Mouse (Mus musculus) left cerebral cortex, postnatal 36 days (tissue): ENCODE data around the gene Arid4b. TPM values are rescaled to one million over a fixed set of nuclear protein-coding genes. Genes with fewer than 3 reads are reported as not detected.
A peak's percentile ranks its signal among the peaks of the same experiment; 100 is the strongest.
"Not testable (repeated sequence)": the region's sequence is repeated elsewhere in the genome, so short reads cannot be mapped to it uniquely, and the experiment has no call there.

Experiments
- DNase-seq, 2 experiments: peaks; one replicate each; pipeline ENCODE4 v3.0.0; 2021 to 2022; ENCODE audit warnings: low spot score in 2 of 2, mixed read lengths in 1 of 2
- intact Hi-C: fragments of 180-260 bp; cut with DNase I; formaldehyde crosslinking; loops from one replicate; pipeline ENCODE4 v1.15.1; 2025
- total RNA-seq, 2 experiments: library from RNA; stranded (reverse); gene quantifications; 2 replicates each; pipeline ENCODE4 v1.2.3; 2021

The Arid4b gene
- total RNA-seq: 10 to 100 TPM; 39.5 to 55.9 TPM

DNA sequence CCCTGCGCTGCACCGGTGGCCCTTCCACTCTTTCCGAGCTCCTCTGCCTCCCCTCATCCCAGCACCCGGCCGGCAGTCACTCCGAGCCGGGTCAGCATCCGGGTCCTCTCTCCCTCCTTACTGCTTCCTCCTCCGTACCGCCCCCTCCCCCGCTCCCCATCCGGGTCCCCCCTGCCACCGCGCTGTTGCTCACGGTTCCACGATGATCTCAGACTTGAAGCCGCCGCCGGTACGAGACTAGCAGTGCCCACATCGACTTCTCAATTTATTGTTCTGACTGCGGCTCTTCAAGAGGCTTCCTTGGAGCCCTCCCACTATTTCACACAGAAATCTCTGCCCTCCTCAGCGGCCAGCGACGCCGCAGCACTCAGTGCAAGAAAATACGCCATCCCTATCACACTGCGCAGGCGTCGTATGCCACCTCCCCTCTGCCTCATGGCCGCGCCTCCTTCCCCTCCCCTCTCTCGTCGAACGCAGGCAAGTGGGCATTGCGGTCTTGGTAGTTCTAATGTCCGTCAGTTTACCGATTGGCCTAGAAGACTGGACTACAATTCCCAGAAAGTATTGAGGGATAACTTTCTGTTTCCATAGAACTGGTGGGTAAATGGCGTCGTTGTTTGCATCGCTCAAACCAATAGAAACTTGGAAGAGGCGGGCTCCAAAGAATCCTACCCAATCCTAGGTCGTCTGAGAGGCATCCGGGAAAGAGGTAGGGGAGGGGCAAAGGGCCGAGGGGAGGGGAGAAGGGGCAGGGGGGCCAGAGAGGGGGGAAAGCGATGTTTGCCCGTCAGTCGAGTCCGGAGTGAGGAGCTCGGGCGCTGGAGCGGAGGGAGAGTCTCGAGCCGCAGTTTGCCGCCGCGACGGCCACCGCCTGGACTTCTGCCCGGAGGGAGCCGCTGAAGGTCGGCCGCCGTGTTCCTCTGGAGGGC is at the start of gene Arid4b, which contains the start of gene Ggps1:
TSS of gene Arid4b (plus strand) at position 220 of the 929 bp plus-strand sequence.
TSS of gene Ggps1 (minus strand) at position 476 of the 929 bp plus-strand sequence.
- peak; percentile 95 to 96 for DNase-seq
- intact Hi-C loops: loop anchor here (2.0 to 10.0 kb wide), 4 partner anchors 24 to 552 kb away; partner anchors contain the start of genes B3galnt2, Mrpl32, Psma2 and Tbce

DNA sequence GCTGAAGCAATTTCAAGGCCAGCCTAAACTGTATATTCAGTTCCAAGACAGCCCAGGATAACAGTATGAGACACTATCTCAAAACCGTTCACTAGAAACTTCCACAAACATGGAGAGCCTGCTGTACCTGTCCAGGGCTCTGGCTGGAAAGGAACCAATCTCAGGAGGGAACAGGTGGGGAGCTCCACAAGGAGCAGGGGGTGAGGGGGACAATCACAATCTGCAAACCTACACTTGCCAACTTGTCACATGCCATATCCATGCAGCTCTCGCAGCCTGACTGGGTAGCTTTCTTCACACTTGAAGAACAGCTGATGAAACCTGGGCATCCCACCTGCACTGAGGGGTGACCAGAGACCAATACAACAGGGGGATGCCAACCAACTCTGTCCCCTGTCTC is 49.0 kb upstream of the Arid4b start:
- intact Hi-C loops: no loop called here
- DNase-seq: no peak

DNA sequence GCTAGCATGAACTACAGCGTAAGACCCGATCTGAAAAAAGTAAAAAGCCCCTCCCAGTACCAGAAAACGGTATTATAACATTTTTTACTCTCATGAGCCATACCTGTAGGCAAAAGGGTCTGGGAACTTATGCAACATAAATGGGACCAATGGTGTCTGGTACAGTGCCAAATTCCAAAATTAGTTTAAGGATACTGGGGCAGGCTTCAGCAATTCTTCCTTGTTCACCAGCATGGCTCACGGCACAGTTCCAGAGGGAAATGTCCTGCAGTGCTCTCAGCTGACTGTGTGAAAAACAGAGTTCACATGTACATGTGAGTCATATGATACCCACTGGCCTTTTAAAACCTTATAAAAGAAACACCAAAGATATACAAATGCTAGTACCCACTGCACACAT is 48.5 kb upstream of the Arid4b start:
- no peak for DNase-seq
- intact Hi-C loops: no loop called here

DNA sequence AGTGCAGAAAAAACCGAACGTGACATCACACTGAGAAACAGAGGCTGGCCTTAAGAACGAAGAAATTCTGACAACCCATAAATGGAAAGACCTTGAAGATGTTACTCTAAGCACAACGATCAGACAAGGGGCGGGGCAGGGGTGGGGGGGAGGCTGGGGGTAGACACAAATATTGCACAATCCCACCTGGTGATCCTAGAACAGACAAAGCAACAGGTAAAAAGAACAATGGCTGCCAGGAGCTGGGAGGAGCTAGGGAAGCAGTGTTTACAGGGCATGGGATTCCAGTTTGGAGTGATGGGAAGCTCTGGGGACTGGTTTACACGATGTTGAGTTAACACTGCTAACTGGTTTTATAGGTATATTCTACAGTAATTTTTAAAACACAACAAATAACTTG is 47.4 kb upstream of the Arid4b start:
- DNase-seq: no peak
- intact Hi-C loops: no loop called here

DNA sequence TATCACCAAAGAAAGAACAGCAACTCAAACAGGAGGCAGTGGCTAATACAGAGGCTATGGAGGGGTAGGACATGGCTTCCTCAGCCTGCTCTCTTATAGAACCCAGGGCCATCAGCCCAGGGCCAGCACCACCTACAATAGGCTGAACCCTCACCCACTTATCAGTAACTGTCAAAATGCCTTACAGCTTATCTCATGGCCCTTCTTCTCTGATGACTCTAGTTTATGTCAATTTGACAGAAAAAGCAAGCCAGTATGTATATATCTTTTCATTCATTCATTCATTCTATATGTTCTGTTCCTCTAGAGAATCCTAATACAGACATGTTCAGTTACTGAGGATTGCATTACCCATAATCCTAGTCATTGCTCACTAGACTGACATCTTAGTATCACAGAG is 44.7 kb upstream of the Arid4b start:
- no peak for DNase-seq
- intact Hi-C loops: no loop called here

DNA sequence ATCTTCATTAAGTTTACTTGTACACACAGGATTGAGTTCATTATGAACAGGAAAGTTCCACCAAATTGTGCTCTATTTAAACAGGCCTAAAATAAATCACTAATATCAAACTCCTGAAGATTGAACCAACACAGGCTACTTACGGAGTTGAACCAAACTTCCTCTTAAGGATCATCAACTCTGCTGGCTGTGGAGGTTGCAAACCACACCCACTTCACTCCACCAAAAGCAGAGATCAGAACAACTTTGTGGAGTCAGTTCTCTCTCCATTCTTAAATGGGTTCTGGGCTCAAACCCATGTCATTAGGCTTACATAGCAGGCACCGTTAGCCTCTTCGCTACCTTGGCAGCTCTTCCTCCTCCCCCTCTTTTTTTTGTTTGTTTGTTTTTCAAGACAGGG is 44.2 kb upstream of the Arid4b start:
- intact Hi-C loops: no loop called here
- no peak for DNase-seq

DNA sequence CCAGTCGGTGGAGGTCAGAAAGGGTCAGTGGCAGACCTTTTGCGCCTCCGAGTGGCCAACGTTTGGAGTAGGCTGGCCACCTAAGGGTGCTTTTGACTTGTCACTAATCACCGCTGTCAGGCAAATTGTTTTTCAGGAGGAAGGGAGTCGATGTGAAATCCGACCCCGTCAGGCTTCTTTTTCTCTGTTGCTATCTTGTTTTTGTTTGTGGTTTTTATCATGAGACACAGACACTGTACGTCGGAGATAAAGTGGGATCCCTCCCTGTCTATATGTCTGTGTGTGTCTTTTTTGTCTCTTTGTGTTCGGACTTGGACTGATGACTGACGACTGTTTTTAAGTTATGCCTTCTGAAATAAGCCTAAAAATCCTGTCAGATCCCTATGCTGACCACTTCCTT is 41.6 kb upstream of the Arid4b start:
- DNase-seq, intact Hi-C loops: not testable (repeated sequence)

DNA sequence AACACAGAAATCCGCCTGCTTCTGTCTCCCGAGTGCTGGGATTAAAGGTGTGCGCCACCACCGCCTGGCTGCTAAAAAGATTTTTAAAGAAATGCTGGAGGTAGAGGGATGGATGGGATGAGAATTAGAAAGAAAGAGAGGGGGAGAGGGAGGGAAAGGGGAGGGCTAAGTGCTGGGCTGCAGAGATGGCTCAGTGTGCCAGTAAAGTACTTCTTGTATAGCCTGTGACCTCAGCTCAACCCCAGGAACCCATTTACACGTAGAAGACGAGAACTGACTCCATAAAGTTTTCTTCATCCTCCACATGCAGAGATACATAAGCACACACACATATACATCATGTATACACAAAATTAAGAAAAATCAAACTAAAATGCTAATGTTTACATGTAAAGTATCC is 37.5 kb upstream of the Arid4b start:
- DNase-seq: no peak

DNA sequence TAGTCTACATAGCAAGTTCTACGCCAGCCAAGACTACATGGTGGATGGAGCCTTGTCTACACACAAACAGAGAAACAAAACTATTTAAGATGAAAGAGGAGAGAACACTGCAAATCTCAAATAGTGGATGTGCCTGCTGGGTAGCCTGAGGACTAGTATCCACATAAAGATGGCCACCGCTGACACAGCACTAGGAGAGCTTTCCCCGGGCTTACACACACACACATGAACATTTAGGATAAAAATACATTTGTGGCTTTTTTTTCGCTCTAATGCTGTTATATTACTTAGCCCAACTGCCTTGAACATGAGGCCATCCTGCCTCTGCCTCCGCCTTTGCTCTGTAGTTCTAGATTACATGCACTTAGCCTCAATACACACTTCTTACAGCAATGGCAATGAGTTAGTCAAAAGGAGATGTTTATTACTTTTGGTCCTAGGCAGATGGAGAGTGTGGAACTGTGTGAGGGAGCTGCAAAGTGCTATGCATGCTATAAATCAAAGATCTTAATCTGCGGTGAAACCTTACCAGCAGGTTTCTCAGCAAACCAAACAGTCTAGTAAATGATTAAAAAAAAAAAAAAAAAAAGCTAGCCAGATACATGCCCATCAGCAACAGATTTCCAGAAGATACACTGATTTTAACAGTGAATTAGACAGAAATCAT is 36.7 kb upstream of the Arid4b start:
- intact Hi-C loops: no loop called here
- DNase-seq: no peak

More for the DNA sequence above, 37.5 kb upstream of the Arid4b start:
- intact Hi-C loops: no loop called here

DNA sequence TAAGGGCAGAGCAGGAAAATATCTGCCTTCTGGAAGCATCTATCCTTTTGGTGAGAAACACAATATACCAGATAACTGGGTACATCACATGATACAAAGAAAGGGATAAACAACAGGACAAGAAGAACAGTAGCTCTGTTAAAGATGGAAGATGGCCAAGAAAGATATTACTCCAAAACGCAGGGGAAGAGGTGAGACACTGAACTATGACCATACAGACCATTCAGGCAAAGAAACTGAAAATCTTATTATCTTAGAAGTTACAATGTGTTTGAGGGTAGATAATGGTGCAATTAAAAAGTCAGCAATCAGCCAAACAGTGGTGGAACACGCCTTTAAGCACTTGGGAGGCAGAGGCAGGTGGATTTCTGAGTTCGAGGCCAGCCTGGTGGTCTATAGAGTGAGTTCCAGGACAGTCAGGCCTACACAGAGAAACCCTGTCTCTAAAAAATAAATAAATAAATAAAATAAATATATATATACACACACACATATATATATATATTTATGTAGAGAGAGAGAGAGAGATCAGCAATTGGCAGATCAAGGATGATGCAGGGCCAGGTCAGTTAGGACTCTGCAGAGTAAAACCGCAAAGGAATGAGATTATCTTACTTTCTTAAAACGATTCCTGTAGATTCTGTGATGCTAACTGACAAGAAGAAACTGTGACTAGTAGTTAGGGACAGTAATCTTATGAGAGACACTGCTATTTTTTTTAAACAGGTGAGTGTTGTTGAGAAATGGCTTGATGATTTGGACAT is 29.5 kb upstream of the Arid4b start:
- intact Hi-C loops: no loop called here

DNA sequence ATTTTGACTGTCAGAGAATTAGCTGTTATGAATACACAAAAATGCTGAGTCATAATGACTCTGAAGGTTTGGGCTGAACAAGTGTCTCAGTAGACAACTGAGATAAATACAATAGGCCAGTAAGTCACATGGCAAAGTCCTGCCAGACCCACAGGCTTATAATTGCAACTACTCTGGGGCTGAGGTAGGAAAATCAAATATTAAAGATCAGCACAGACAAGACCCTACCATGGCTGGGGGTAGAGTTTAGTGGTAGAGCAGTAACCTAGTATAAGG is 29.0 kb upstream of the Arid4b start:
- intact Hi-C loops: no loop called here
- no peak for DNase-seq

More for the DNA sequence above, 29.5 kb upstream of the Arid4b start:
- no peak for DNase-seq

DNA sequence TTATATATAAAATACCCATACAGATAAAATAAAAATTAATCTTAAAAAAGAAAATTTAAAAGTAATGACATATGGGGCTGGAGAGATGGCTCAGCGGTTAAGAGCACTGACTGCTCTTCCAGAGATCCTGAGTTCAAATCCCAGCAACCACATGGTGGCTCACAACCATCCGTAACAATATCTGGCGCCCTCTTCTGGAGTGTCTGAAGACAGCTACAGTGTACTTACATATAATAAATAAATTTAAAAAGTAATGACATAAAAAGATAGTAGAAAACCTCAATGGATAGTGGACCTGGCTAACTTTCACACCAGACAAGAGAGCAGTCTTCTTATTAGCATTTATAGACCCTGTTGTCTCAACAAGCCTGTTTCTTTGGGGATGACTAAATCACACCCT is 27.7 kb upstream of the Arid4b start:
- intact Hi-C loops, DNase-seq: not testable (repeated sequence)

DNA sequence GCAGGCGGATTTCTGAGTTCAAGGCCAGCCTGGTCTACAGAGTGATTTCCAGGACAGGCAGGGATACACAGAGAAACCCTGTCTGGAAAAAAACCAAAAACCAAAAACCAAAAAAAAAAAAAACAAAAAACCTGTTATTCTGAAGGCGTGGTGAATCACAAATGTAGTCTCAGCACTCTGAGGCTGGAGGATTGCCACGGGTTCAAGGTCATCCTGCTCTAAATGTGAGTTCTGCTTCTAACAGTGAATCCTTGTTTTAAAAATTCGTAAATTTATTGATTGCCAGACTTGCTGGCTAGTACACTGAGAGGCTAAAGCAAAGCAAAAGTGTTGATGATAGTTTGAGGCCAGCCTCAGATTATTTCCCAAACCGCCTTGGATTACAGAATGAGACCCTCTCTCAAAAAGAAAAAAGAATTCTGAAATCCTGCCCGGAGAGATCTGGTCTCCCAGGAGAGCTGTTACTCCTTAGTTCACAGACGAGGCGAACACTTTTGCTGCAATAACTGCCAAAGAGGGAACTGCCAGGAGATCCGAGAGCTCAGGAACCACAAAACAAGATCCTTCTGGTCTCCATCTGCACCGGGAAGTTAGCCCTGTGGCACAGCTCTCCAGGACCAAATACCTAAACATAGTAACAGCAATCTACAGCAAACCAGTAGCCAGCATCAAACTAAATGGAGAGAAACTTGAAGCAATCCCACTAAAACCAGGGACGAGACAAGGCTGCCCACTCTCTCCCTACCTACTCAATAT is 27.0 kb upstream of the Arid4b start:
- intact Hi-C loops: no loop called here
- no peak for DNase-seq

DNA sequence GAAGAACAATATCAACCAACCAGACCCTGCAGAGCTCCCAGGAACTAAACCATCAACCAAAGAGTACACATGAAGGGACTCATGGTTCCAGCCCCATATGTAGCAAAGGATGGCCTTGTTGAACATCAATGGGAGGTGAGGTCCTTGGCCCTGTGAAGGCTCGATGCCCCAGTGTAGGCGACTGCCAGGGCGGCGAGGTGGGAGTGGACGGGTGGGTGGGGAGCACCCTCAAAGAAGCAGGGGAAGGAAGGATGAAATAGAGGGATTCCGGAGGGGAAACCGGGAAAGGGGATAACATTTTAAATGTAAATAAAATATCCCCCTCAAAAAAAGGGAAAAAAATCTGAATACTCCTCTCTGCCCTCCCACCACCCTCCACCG is 24.1 kb upstream of the Arid4b start:
- intact Hi-C loops: loop anchor here (2.0 kb wide), 2 partner anchors 24 to 84 kb away; partner anchors contain the start of genes Arid4b, B3galnt2 and Ggps1
- no peak for DNase-seq

DNA sequence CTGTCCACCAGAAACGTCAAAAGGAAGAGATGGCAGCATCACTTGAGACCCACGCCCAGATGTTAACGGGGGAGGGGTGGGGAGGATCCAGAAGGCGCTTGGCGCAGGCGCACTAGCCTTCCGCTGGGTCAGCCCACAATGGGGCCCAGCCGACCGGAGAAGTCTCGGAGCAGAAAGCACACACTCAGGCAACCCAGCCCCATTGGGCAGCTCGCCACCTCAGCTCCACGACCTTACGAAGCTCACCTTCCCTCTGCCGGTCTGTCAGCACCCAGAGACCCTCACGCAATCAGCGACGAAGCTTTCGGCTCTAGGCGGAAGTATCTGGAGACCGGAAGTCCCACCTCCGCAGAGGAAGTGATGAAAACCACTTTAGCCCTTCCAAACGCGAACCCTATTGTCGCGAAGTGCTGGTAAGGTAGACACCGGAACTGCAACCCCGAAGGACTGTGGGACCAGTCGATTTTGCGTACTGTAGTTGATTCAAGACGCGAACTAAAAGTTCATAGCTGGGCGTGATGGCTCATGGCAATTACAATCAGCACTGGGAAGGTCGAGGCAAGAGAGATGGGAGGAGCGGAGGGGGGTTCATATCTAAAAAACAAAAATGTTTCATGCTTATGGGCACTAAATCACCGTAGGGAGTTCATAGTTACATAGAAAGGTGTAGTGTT is 23.6 kb upstream of the Arid4b start, which contains the start of gene Tbce:
TSS of gene Tbce (minus strand) at position 347 of the 674 bp plus-strand sequence.
- peak; percentile 93 to 94 for DNase-seq
- intact Hi-C loops: loop anchor here (2.0 kb wide), 2 partner anchors 23 to 85 kb away; partner anchors contain the start of genes Arid4b, B3galnt2 and Ggps1

DNA sequence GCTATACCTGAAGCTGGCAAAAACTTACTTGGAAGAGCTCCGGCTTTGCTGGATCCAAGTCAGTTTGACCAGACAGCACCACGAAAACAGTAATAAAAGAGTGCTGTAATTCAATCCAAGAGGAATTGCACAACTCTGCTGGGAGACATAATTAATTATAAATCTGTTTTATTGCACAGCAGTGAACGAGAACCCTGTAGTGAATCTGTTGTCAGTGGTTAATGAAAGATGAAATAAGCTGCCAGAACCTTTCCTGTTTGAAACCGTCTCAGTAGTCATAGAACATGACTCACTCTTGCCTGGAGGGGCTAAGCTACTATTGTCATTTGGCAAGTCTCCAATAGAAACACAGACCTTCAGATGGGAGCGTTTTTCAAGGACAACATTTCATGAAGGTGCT is 22.8 kb upstream of the Arid4b start:
- no peak for DNase-seq
- intact Hi-C loops: no loop called here

DNA sequence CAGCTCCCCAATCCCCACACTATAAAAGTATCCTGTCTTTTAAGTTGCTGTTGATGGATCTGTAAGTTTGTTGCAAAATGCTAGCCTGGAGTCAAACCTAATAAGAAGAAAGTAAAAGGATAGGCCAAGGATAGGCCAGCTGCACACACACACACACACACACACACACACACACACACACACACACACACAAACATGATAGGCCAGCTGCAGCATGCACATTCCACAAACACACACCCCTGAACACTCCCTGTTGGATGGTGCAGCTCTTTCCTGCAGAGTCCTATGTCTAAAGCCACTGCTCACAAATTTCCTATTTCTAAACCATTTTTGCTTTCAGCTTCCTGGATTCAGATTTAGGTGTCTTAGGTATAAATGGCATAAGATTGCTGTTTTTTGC is 19.2 kb upstream of the Arid4b start:
- no peak for DNase-seq
- intact Hi-C loops: no loop called here

DNA sequence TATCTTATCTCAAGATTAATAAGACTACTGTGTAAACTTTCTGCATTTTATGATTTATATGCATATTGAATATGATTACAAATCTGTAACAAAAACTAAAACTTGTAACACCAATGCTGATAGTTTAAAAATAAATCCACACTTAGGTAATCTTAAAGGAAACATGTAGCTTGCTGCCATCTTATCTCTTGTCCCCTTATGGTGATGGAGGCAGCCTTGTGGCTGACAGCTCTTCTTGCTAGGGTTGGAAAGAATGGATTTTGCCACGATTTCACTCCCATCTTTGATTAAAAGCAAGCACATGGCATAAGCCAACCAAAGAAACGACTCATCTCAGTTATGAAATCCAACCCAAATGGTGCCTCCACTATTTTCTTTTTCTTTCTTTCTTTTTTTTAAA is 18.5 kb upstream of the Arid4b start:
- DNase-seq: no peak
- intact Hi-C loops: no loop called here

DNA sequence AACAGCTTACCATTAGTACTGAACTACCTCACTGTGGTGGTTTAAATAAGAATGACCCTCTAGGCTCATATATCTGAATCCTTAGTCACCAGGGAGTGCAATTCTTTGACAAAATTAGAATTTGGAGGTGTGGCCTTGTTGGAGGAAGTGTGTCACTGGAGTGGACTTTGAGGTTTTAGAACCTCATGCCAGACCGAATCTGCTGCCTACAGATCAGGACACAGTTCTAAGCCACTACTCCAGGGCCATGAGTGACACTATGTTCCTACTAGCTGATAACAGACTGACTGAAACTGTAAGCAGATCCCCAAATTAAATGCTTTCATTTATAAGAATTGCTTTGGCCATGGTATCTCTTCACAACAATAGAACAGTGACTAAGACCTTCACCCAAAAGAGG is 13.2 kb upstream of the Arid4b start:
- intact Hi-C loops: no loop called here
- no peak for DNase-seq
